Mouse (Mus musculus) erythroid progenitor cell, adult 5-6 weeks (primary cell): ENCODE results near the gene BC035044. TPM values are rescaled to one million over a fixed set of nuclear protein-coding genes. Genes with fewer than 3 reads are reported as not detected.

ENCODE experiments used
- total RNA-seq, 2 experiments: library from RNA; stranded (forward) in 1 of 2; stranded (reverse) in 1 of 2; fragments of 150-400 nt in 1 of 2; fragments of 186-747, 209-891 nt in 1 of 2; gene quantifications; 2 replicates each; pipeline versions ENCODE4 v1.2.3 to v1.2.4; 2015 to 2017; ENCODE audit warnings: low replicate concordance in 2 of 2

BC035044 gene
- total RNA-seq, 2 experiments from 2014 or later = 19.9 to 21.4 TPM

Other genes with a start within 250 kb of the BC035044 start
- not detected in 2 replicates for gene Clec2h, start 228.7 kb downstream of the BC035044 start, total RNA-seq (2015; ENCODE audit: low replicate concordance)
- gene Clec2h, start 228.7 kb downstream of the BC035044 start, total RNA-seq (2017; ENCODE audit: low replicate concordance) = not detected in 2 replicates
- gene Klrb1, start 168.1 kb downstream of the BC035044 start, total RNA-seq (2015; ENCODE audit: low replicate concordance) = not detected in 2 replicates
- not detected in 2 replicates for gene Klrb1, start 168.1 kb downstream of the BC035044 start, total RNA-seq (2017; ENCODE audit: low replicate concordance)
- 10.5 TPM in 1 of 2 replicates, not detected in the other for gene Klrb1c, start 101.9 kb downstream of the BC035044 start, total RNA-seq (2015; ENCODE audit: low replicate concordance)
- gene Klrb1c, start 101.9 kb downstream of the BC035044 start, total RNA-seq (2017; ENCODE audit: low replicate concordance) = 1.3 and 1.5 TPM in 2 replicates
- gene Gm44511, start 64.8 kb downstream of the BC035044 start, total RNA-seq (2015; ENCODE audit: low replicate concordance) = not detected in 2 replicates
- not detected in 2 replicates for gene Gm44511, start 64.8 kb downstream of the BC035044 start, total RNA-seq (2017; ENCODE audit: low replicate concordance)
- gene Klrb1b, start 64.8 kb downstream of the BC035044 start, total RNA-seq (2015; ENCODE audit: low replicate concordance) = 2.9 TPM in 1 of 2 replicates, not detected in the other
- gene Klrb1b, start 64.8 kb downstream of the BC035044 start, total RNA-seq (2017; ENCODE audit: low replicate concordance) = not detected in 2 replicates
- 3.2 and 4.6 TPM in 2 replicates for gene Clec2i, start 3.5 kb downstream of the BC035044 start, total RNA-seq (2015; ENCODE audit: low replicate concordance)
- gene Clec2i, start 3.5 kb downstream of the BC035044 start, total RNA-seq (2017; ENCODE audit: low replicate concordance) = 7.7 and 13.5 TPM in 2 replicates
- not detected in 2 replicates for gene Clec2g, start 43.3 kb upstream of the BC035044 start, total RNA-seq (2015; ENCODE audit: low replicate concordance)
- gene Clec2g, start 43.3 kb upstream of the BC035044 start, total RNA-seq (2017; ENCODE audit: low replicate concordance) = not detected in 2 replicates
- 1.4 and 14.7 TPM in 2 replicates for gene Klrb1f, start 154.8 kb upstream of the BC035044 start, total RNA-seq (2015; ENCODE audit: low replicate concordance)
- 2.7 and 4.1 TPM in 2 replicates for gene Klrb1f, start 154.8 kb upstream of the BC035044 start, total RNA-seq (2017; ENCODE audit: low replicate concordance)
- gene Clec2e, start 209.8 kb upstream of the BC035044 start, total RNA-seq (2015; ENCODE audit: low replicate concordance) = not detected in 2 replicates
- gene Clec2e, start 209.8 kb upstream of the BC035044 start, total RNA-seq (2017; ENCODE audit: low replicate concordance) = not detected in 2 replicates